ENCODE assay signal across 8 mouse cellular contexts in genomic region chr5:114638769-114639644, GRCm38 (mm10). TPM values are rescaled to one million over a fixed set of nuclear protein-coding genes. Genes with fewer than 3 reads are reported as not detected.
DNase-seq lines count a peak whose midpoint lies in the region; ATAC-seq and TF ChIP-seq lines count a peak whose summit lies in the region.

No protein-coding gene starts in this region.

- H3K36me3 ChIP-seq in heart, embryonic 11.5 days (ENCODE audit: control insufficient read depth, insufficient read depth, low read length): no peaks in the 10 kb centered on the region
- peaks cover 4% of the 10 kb centered on the region; the same call in 1 of the 2 replicates for H3K36me3 ChIP-seq in kidney, embryonic 15.5 days
- H3K36me3 ChIP-seq in limb, embryonic 15.5 days: 0 out of 2 replicates have a peak, but pooled peaks cover 3% of the 10 kb centered on the region

- TF ChIP-seq POLR2A in bone marrow, adult 2 months (IDR thresholded peaks at IDR 0.05; ENCODE audit: borderline replicate concordance, control insufficient read depth, low read depth, low read length): no peak
- TF ChIP-seq POLR2A in embryonic fibroblast, embryonic 13.5 days (IDR thresholded peaks at IDR 0.05; ENCODE audit: low read depth, low read length): no peak

- H3K4me1 ChIP-seq in bone marrow, adult 2 months (ENCODE audit: control insufficient read depth, insufficient read depth, low read length): no peaks in the 10 kb centered on the region; the same call in 1 of the 2 replicates
- no peaks in the 10 kb centered on the region for H3K4me1 ChIP-seq in embryonic fibroblast, embryonic 13.5 days (ENCODE audit: control insufficient read depth, insufficient read depth, low read length)
- no peaks in the 10 kb centered on the region for H3K4me1 ChIP-seq in heart, embryonic 11.5 days (ENCODE audit: control insufficient read depth, insufficient read depth, low read length)
- peaks cover 16% of the 10 kb centered on the region for H3K4me1 ChIP-seq in kidney, embryonic 15.5 days
- H3K4me1 ChIP-seq in limb, embryonic 15.5 days: peaks cover 8% of the 10 kb centered on the region

- no peak overlapping the region for H3K9ac ChIP-seq in heart, embryonic 11.5 days (ENCODE audit: low read depth, low read length)
- 0 out of 2 replicates have a peak overlapping the region, but pooled peaks have one; percentile 17 for H3K9ac ChIP-seq in kidney, embryonic 15.5 days
- H3K9ac ChIP-seq in limb, embryonic 15.5 days: 0 out of 2 replicates have a peak overlapping the region, but pooled peaks have one; percentile 26

- peak; percentile 85 for DNase-seq in 416B (ENCODE audit: low read depth)
- DNase-seq in monocyte, adult 2 months (ENCODE audit: low read depth in 1 of 2, low spot score in 2 of 2): peak; percentile 58 to 82
- DNase-seq in spleen, postnatal 14 days (ENCODE audit: low spot score in 2 of 2): peak; percentile 67 to 83

- 11% methylated on average over 22 of the region's 22 CpGs for WGBS in bone marrow, adult 2 months
- WGBS in heart, embryonic 11.5 days (ENCODE audit: insufficient replicate concordance): 16% methylated on average over 22 of the region's 22 CpGs
- 12% methylated on average over 22 of the region's 22 CpGs for WGBS in kidney, embryonic 15.5 days
- WGBS in limb, embryonic 15.5 days: 11% methylated on average over 22 of the region's 22 CpGs

- H3K4me2 ChIP-seq in heart, embryonic 11.5 days: peak overlapping the region; percentile 39
- peak overlapping the region; percentile 54 for H3K4me2 ChIP-seq in kidney, embryonic 15.5 days
- H3K4me2 ChIP-seq in limb, embryonic 15.5 days: peak overlapping the region; percentile 41

- H3K27me3 ChIP-seq in heart, embryonic 11.5 days (ENCODE audit: control insufficient read depth, insufficient read depth, low read length): peaks cover 34% of the 10 kb centered on the region
- H3K27me3 ChIP-seq in kidney, embryonic 15.5 days: peaks cover 17% of the 10 kb centered on the region
- peaks cover 21% of the 10 kb centered on the region; the same call in 1 of the 2 replicates for H3K27me3 ChIP-seq in limb, embryonic 15.5 days

- no peak overlapping the region for H3K27ac ChIP-seq in bone marrow, adult 2 months (ENCODE audit: control insufficient read depth, insufficient read depth, low read depth, low read length, poor library complexity)
- H3K27ac ChIP-seq in embryonic fibroblast, embryonic 13.5 days (ENCODE audit: insufficient read depth, low read length): no peak overlapping the region
- H3K27ac ChIP-seq in heart, embryonic 11.5 days (ENCODE audit: low read depth, low read length): no peak overlapping the region
- no peak overlapping the region for H3K27ac ChIP-seq in kidney, embryonic 15.5 days
- H3K27ac ChIP-seq in limb, embryonic 15.5 days: no peak overlapping the region

- no peaks in the 10 kb centered on the region for H3K9me3 ChIP-seq in heart, embryonic 11.5 days (replicated peaks; ENCODE audit: control insufficient read depth, low read length)
- H3K9me3 ChIP-seq in kidney, embryonic 15.5 days (replicated peaks): no peaks in the 10 kb centered on the region
- no peaks in the 10 kb centered on the region for H3K9me3 ChIP-seq in limb, embryonic 15.5 days

- H3K4me3 ChIP-seq in bone marrow, adult 2 months (replicated peaks; ENCODE audit: control insufficient read depth, low read depth, low read length): peak overlapping the region; percentile 27
- no peak overlapping the region for H3K4me3 ChIP-seq in embryonic fibroblast, embryonic 13.5 days (ENCODE audit: insufficient read depth, low read length)
- no peak overlapping the region for H3K4me3 ChIP-seq in heart, embryonic 11.5 days (ENCODE audit: low read depth, low read length)
- peak overlapping the region; percentile 24; the same call in 1 of the 2 replicates for H3K4me3 ChIP-seq in kidney, embryonic 15.5 days (replicated peaks)
- peak overlapping the region; percentile 13; the same call in 1 of the 2 replicates for H3K4me3 ChIP-seq in limb, embryonic 15.5 days

- ATAC-seq in heart, embryonic 11.5 days (replicated peaks; ENCODE audit: insufficient number of reproducible peaks, low FRiP score, low TSS enrichment): no peak
- ATAC-seq in kidney, embryonic 15.5 days (replicated peaks; ENCODE audit: low FRiP score): peak; percentile 80
- ATAC-seq in limb, embryonic 15.5 days (ENCODE audit: insufficient number of reproducible peaks, low FRiP score, low TSS enrichment, low read depth): peak; percentile 49

- TF ChIP-seq CTCF in bone marrow, adult 2 months (IDR thresholded peaks at IDR 0.05; ENCODE audit: control insufficient read depth, insufficient read depth, low read length): peak; percentile 91
- peak; percentile 58; the same call in 1 of the 2 replicates for TF ChIP-seq CTCF in embryonic fibroblast, embryonic 13.5 days (IDR thresholded peaks at IDR 0.05; ENCODE audit: borderline replicate concordance, insufficient read depth, low read length)

RNA-seq across cellular contexts. Expression of gene Trpv4, which starts 19.2 kb away (rescaled TPM):
- 1.3 and 5.0 TPM in 2 replicates for polyA plus RNA-seq in bone marrow, adult 2 months (2011; ENCODE audit: insufficient read depth, insufficient read length, low replicate concordance, missing spikeins)
- polyA plus RNA-seq in embryonic fibroblast, embryonic 13.5 days (2011; ENCODE audit: insufficient read length, low read depth, missing spikeins): 1.1 and 2.0 TPM in 2 replicates
- 0.87 and 0.97 TPM in 2 replicates for polyA plus RNA-seq in heart, embryonic 11.5 days (2014; fragmentation: Nextera tagmentation; extraction: Ambion mirVana)
- polyA plus RNA-seq in kidney, embryonic 15.5 days (2015; fragmentation: Nextera tagmentation; extraction: Ambion mirVana): 21.8 and 23.4 TPM in 2 replicates
- polyA plus RNA-seq in limb, embryonic 15.5 days (2015; fragmentation: Nextera tagmentation; extraction: Ambion mirVana): 14.8 and 16.2 TPM in 2 replicates

RNA-seq across cellular contexts. Expression of gene Gltp, which starts 51.8 kb away (rescaled TPM):
- 28.3 and 33.5 TPM in 2 replicates for polyA plus RNA-seq in bone marrow, adult 2 months (2011; ENCODE audit: insufficient read depth, insufficient read length, low replicate concordance, missing spikeins)
- 46.6 TPM in 2 replicates for polyA plus RNA-seq in embryonic fibroblast, embryonic 13.5 days (2011; ENCODE audit: insufficient read length, low read depth, missing spikeins)
- polyA plus RNA-seq in heart, embryonic 11.5 days (2014; fragmentation: Nextera tagmentation; extraction: Ambion mirVana): 55.7 and 57.1 TPM in 2 replicates
- 78.5 and 79.2 TPM in 2 replicates for polyA plus RNA-seq in kidney, embryonic 15.5 days (2015; fragmentation: Nextera tagmentation; extraction: Ambion mirVana)
- 688 and 696 TPM in 2 replicates for polyA plus RNA-seq in limb, embryonic 15.5 days (2015; fragmentation: Nextera tagmentation; extraction: Ambion mirVana)

Comparison
In these comparisons a context has a peak if more than half of its experiments do, and no peak if none do; other contexts are left out.
1. H3K4me3 ChIP-seq: peak in bone marrow, adult 2 months (single experiment), kidney, embryonic 15.5 days (single experiment) and limb, embryonic 15.5 days (single experiment); none in embryonic fibroblast, embryonic 13.5 days (single experiment) and heart, embryonic 11.5 days (single experiment).
2. Peak in every context shown above with its lines, with median percentiles within 50 percentile points of each other: DNase-seq and H3K4me2 ChIP-seq.